ENCODE assay signal across 15 mouse cellular contexts in the genomic region with DNA sequence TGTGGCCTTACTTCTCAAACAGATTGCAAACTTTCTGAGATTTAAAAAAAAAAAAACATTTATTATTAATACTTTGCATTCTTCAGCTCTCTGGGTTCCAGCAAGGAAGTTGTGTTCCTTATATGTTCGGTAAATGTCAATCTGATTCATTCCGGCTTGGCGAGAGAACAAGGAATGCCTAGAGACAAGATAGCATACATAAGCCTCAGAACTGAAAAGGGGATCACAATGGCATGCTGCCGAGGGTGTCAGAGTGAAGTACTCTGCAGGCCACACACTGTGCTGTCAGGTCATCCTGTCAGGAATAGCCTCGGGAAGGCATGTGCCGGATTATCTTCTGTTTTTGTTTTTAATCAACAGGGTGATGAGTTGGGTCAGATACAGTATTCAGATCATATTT. TPM values are rescaled to one million over a fixed set of nuclear protein-coding genes. Genes with fewer than 3 reads are reported as not detected.
A peak's percentile ranks its signal among the peaks of the same experiment; 100 is the strongest.
DNase-seq lines count a peak whose midpoint lies in the region; ATAC-seq lines count a peak whose summit lies in the region.
"Had no signal": no experiment of that assay in that cellular context is flagged by ENCODE, and none has a peak within 500 bp of the region (broad histone marks: within the 10 kb centered on the region; RNA-seq: fewer than 3 reads in every experiment).

No protein-coding gene starts in this region.

- 23% methylated on average over 6 of the region's 6 CpGs for WGBS in heart, embryonic 16.5 days
- WGBS in liver, embryonic 12.5 days (ENCODE audit: insufficient replicate concordance): 74% methylated on average over 6 of the region's 6 CpGs
- 70% methylated on average over 6 of the region's 6 CpGs for WGBS in liver, embryonic 11.5 days
- WGBS in midbrain, embryonic 16.5 days: 32% methylated on average over 6 of the region's 6 CpGs
- 27% methylated on average over 6 of the region's 6 CpGs for WGBS in midbrain, embryonic 15.5 days
- 40% methylated on average over 6 of the region's 6 CpGs for WGBS in stomach, embryonic 15.5 days

- no peak overlapping the region for H3K9ac ChIP-seq in heart, embryonic 16.5 days (ENCODE audit: low read length)
- H3K9ac ChIP-seq in liver, embryonic 12.5 days: 0 out of 2 replicates have a peak overlapping the region, but pooled peaks have one; percentile 66
- H3K9ac ChIP-seq in liver, embryonic 11.5 days (ENCODE audit: low read depth, low read length): no peak overlapping the region
- peak overlapping the region; percentile 38; the same call in 1 of the 2 replicates for H3K9ac ChIP-seq in midbrain, embryonic 16.5 days (ENCODE audit: low read depth, low read length)
- H3K9ac ChIP-seq in midbrain, embryonic 15.5 days: no peak overlapping the region
- H3K9ac ChIP-seq in stomach, embryonic 15.5 days: no peak overlapping the region
- H3K9ac ChIP-seq: forebrain, embryonic 12.5 days; neural tube, embryonic 12.5 days had no signal

- H3K4me1 ChIP-seq in heart, embryonic 16.5 days (ENCODE audit: control insufficient read depth, insufficient read depth, low read length): peaks cover 14% of the 10 kb centered on the region
- peaks cover 55% of the 10 kb centered on the region for H3K4me1 ChIP-seq in liver, embryonic 12.5 days
- peaks cover 13% of the 10 kb centered on the region for H3K4me1 ChIP-seq in liver, embryonic 11.5 days (replicated peaks; ENCODE audit: control insufficient read depth, insufficient read depth, low read length)
- peaks cover 7% of the 10 kb centered on the region; the same call in 1 of the 2 replicates for H3K4me1 ChIP-seq in midbrain, embryonic 16.5 days (ENCODE audit: control insufficient read depth, insufficient read depth, low read length)
- peaks cover 8% of the 10 kb centered on the region; the same call in 1 of the 2 replicates for H3K4me1 ChIP-seq in midbrain, embryonic 15.5 days
- H3K4me1 ChIP-seq in stomach, embryonic 15.5 days: 0 out of 2 replicates have a peak, but pooled peaks cover 7% of the 10 kb centered on the region

- no peaks in the 10 kb centered on the region for H3K36me3 ChIP-seq in heart, embryonic 16.5 days (ENCODE audit: control insufficient read depth, insufficient read depth)
- no peaks in the 10 kb centered on the region for H3K36me3 ChIP-seq in liver, embryonic 12.5 days
- H3K36me3 ChIP-seq in liver, embryonic 11.5 days (ENCODE audit: control insufficient read depth, insufficient read depth, low read length): no peaks in the 10 kb centered on the region
- no peaks in the 10 kb centered on the region for H3K36me3 ChIP-seq in midbrain, embryonic 16.5 days (ENCODE audit: control insufficient read depth, insufficient read depth, low read length)
- no peaks in the 10 kb centered on the region for H3K36me3 ChIP-seq in midbrain, embryonic 15.5 days (replicated peaks)
- H3K36me3 ChIP-seq in stomach, embryonic 15.5 days: no peaks in the 10 kb centered on the region
- H3K36me3 ChIP-seq: forebrain, embryonic 12.5 days; neural tube, embryonic 12.5 days had no signal

- no peak overlapping the region for H3K4me2 ChIP-seq in heart, embryonic 16.5 days (ENCODE audit: low read depth, low read length)
- no peak overlapping the region for H3K4me2 ChIP-seq in liver, embryonic 12.5 days
- H3K4me2 ChIP-seq in liver, embryonic 11.5 days: no peak overlapping the region
- H3K4me2 ChIP-seq in midbrain, embryonic 16.5 days (ENCODE audit: low read length): no peak overlapping the region
- H3K4me2 ChIP-seq in midbrain, embryonic 15.5 days: no peak overlapping the region
- no peak overlapping the region for H3K4me2 ChIP-seq in stomach, embryonic 15.5 days
- H3K4me2 ChIP-seq: forebrain, embryonic 12.5 days; neural tube, embryonic 12.5 days had no signal

- no peaks in the 10 kb centered on the region for H3K9me3 ChIP-seq in heart, embryonic 16.5 days (replicated peaks; ENCODE audit: control insufficient read depth, low read length)
- H3K9me3 ChIP-seq in liver, embryonic 12.5 days (replicated peaks): no peaks in the 10 kb centered on the region
- H3K9me3 ChIP-seq in liver, embryonic 11.5 days (ENCODE audit: control insufficient read depth, low read length): no peaks in the 10 kb centered on the region
- H3K9me3 ChIP-seq in midbrain, embryonic 16.5 days (replicated peaks; ENCODE audit: control insufficient read depth, low read length, poor library complexity, severe bottlenecking): no peaks in the 10 kb centered on the region
- H3K9me3 ChIP-seq in midbrain, embryonic 15.5 days: no peaks in the 10 kb centered on the region
- H3K9me3 ChIP-seq in stomach, embryonic 15.5 days: no peaks in the 10 kb centered on the region
- H3K9me3 ChIP-seq: forebrain, embryonic 12.5 days; neural tube, embryonic 12.5 days had no signal

- DNase-seq in heart, adult 8-10 months (ENCODE audit: low spot score): no peak
- DNase-seq in liver, embryonic 11.5 days (ENCODE audit: low spot score): no peak
- DNase-seq in adrenal gland, adult 2 months: no peak
- DNase-seq: adrenal gland, postnatal 36 days; cerebellum, adult 11-12 months; cerebellum, postnatal 14 days; heart, postnatal 4 days had no signal

- H3K27ac ChIP-seq in heart, embryonic 16.5 days (ENCODE audit: low read length): no peak overlapping the region
- peak overlapping the region; percentile 88 for H3K27ac ChIP-seq in liver, embryonic 12.5 days
- no peak overlapping the region for H3K27ac ChIP-seq in liver, embryonic 11.5 days (ENCODE audit: low read depth, low read length)
- no peak overlapping the region for H3K27ac ChIP-seq in midbrain, embryonic 16.5 days (ENCODE audit: low read length)
- H3K27ac ChIP-seq in midbrain, embryonic 15.5 days: no peak overlapping the region
- H3K27ac ChIP-seq in stomach, embryonic 15.5 days: peak overlapping the region; percentile 49; the same call in 1 of the 2 replicates
- H3K27ac ChIP-seq: forebrain, embryonic 12.5 days; hindbrain, postnatal 0 days; neural tube, embryonic 12.5 days had no signal

- ATAC-seq in heart, embryonic 16.5 days (replicated peaks; ENCODE audit: extremely low read depth, insufficient read depth, low FRiP score): 0 out of 2 replicates have a peak, but pooled peaks have one; percentile 58
- ATAC-seq in liver, embryonic 12.5 days: no peak
- ATAC-seq in liver, embryonic 11.5 days (replicated peaks; ENCODE audit: low FRiP score): no peak
- ATAC-seq in midbrain, embryonic 16.5 days: no peak
- no peak for ATAC-seq in midbrain, embryonic 15.5 days (replicated peaks)
- no peak for ATAC-seq in stomach, embryonic 15.5 days (ENCODE audit: insufficient read depth, low FRiP score, low read depth)

- H3K4me3 ChIP-seq in heart, embryonic 16.5 days (ENCODE audit: low read length): no peak overlapping the region
- no peak overlapping the region for H3K4me3 ChIP-seq in liver, embryonic 12.5 days
- no peak overlapping the region for H3K4me3 ChIP-seq in liver, embryonic 11.5 days (ENCODE audit: low read depth, low read length)
- H3K4me3 ChIP-seq in midbrain, embryonic 16.5 days (ENCODE audit: low read depth, low read length): no peak overlapping the region
- no peak overlapping the region for H3K4me3 ChIP-seq in midbrain, embryonic 15.5 days
- no peak overlapping the region for H3K4me3 ChIP-seq in stomach, embryonic 15.5 days (replicated peaks)
- H3K4me3 ChIP-seq: forebrain, embryonic 12.5 days; neural tube, embryonic 12.5 days had no signal

- no peaks in the 10 kb centered on the region; the same call in 1 of the 2 replicates for H3K27me3 ChIP-seq in heart, embryonic 16.5 days (ENCODE audit: control insufficient read depth, insufficient read depth, low read length)
- H3K27me3 ChIP-seq in liver, embryonic 12.5 days (replicated peaks): peaks cover 14% of the 10 kb centered on the region; the same call in 1 of the 2 replicates
- no peaks in the 10 kb centered on the region for H3K27me3 ChIP-seq in liver, embryonic 11.5 days (replicated peaks; ENCODE audit: control insufficient read depth, insufficient read depth, low read length)
- H3K27me3 ChIP-seq in midbrain, embryonic 16.5 days (ENCODE audit: control insufficient read depth, insufficient read depth, low read depth, low read length): no peaks in the 10 kb centered on the region
- H3K27me3 ChIP-seq in midbrain, embryonic 15.5 days (replicated peaks): no peaks in the 10 kb centered on the region
- H3K27me3 ChIP-seq in stomach, embryonic 15.5 days (replicated peaks): no peaks in the 10 kb centered on the region
- H3K27me3 ChIP-seq: neural tube, embryonic 12.5 days had no signal

RNA-seq across cellular contexts. Expression of a gene that starts 7.8 kb away (rescaled TPM):
- 20.1 and 20.8 TPM in 2 replicates for polyA plus RNA-seq in heart, embryonic 16.5 days (2015; fragmentation: Nextera tagmentation; extraction: Ambion mirVana)
- 1 to 10 TPM; 4.0 to 6.3 (median 5.7) TPM for total RNA-seq in heart, adult 8-10 months (2022)
- polyA plus RNA-seq in liver, embryonic 12.5 days (2016; fragmentation: Nextera tagmentation; extraction: Ambion mirVana): 12.9 and 13.6 TPM in 2 replicates
- 21.8 and 27.2 TPM in 2 replicates for polyA plus RNA-seq in liver, embryonic 11.5 days (2014; fragmentation: Nextera tagmentation; extraction: Ambion mirVana)
- 19.1 and 21.5 TPM in 2 replicates for polyA plus RNA-seq in midbrain, embryonic 16.5 days (2015; fragmentation: Nextera tagmentation; extraction: Ambion mirVana)
- 22.7 and 25.3 TPM in 2 replicates for polyA plus RNA-seq in midbrain, embryonic 15.5 days (2015; fragmentation: Nextera tagmentation; extraction: Ambion mirVana)
- polyA plus RNA-seq in stomach, embryonic 15.5 days (2015; fragmentation: Nextera tagmentation; extraction: Ambion mirVana): 36.6 and 39.8 TPM in 2 replicates
- total RNA-seq in adrenal gland, adult 2 months (2021): 10 to 100 TPM in 1 of 2 experiments, 1 to 10 TPM in 1; 7.9 to 16.9 TPM
- 0.40 and 0.94 TPM in 2 replicates for polyA plus RNA-seq in adrenal gland, adult 2 months (2012; rRNA removed)

Comparison
In these comparisons a context has a peak if more than half of its experiments do, and no peak if none do; other contexts are left out.
1. H3K27ac ChIP-seq: peak in liver, embryonic 12.5 days (single experiment) and stomach, embryonic 15.5 days (single experiment); none in heart, embryonic 16.5 days (single experiment), liver, embryonic 11.5 days (single experiment), midbrain, embryonic 16.5 days (single experiment) and midbrain, embryonic 15.5 days (single experiment).
2. H3K9ac ChIP-seq: peak in liver, embryonic 12.5 days (single experiment) and midbrain, embryonic 16.5 days (single experiment); none in heart, embryonic 16.5 days (single experiment), liver, embryonic 11.5 days (single experiment), midbrain, embryonic 15.5 days (single experiment) and stomach, embryonic 15.5 days (single experiment).